Mouse (Mus musculus): ENCODE measurements around the gene Sorbs2. TPM values are rescaled to one million over a fixed set of nuclear protein-coding genes. Genes with fewer than 3 reads are reported as not detected.
A peak's percentile ranks its signal among the peaks of the same experiment; 100 is the strongest.

Sorbs2 gene
- total RNA-seq, 2 experiments from 2014 or later, result 192 to 195 TPM

GRCm38 (mm10) chr8:45584390-45585052 is 76.9 kb downstream of the Sorbs2 start:
- H3K4me3 ChIP-seq, result no peak overlapping the region
- DNase-seq (ENCODE audit: low spot score in 2 of 2), result no peak
- H3K27ac ChIP-seq, result no peak overlapping the region
- no peak for TF ChIP-seq CTCF (conservative IDR thresholded peaks at IDR 0.05)

- TF ChIP-seq CTCF (conservative IDR thresholded peaks at IDR 0.05), result no peak
- Histone ChIP-seq H3K4me3 (no peak overlapping the region), H3K27ac (no peak overlapping the region)
- DNase-seq (ENCODE audit: low spot score in 2 of 2), result no peak
These were observed 77.6 kb downstream of the Sorbs2 start for GRCm38 (mm10) chr8:45585158-45585557.

GRCm38 (mm10) chr8:45587011-45587410 is 79.4 kb downstream of the Sorbs2 start:
- peak overlapping the region; percentile 57; the same call in 1 of the 2 replicates for H3K27ac ChIP-seq
- TF ChIP-seq CTCF (conservative IDR thresholded peaks at IDR 0.05), result no peak
- DNase-seq (ENCODE audit: low spot score in 2 of 2), result peak; percentile 18 to 69

GRCm38 (mm10) chr8:45591888-45592287 is 84.3 kb downstream of the Sorbs2 start:
- no peak for TF ChIP-seq CTCF (conservative IDR thresholded peaks at IDR 0.05)
- Histone ChIP-seq H3K4me3 (no peak overlapping the region), H3K27ac (no peak overlapping the region)
- DNase-seq (ENCODE audit: low spot score in 2 of 2), result no peak

More at GRCm38 (mm10) chr8:45587011-45587410, 79.4 kb downstream of the Sorbs2 start:
- H3K4me3 ChIP-seq, result no peak overlapping the region

GRCm38 (mm10) chr8:45593711-45594110 is 86.1 kb downstream of the Sorbs2 start:
- H3K4me3 ChIP-seq, result no peak overlapping the region
- no peak for TF ChIP-seq CTCF (conservative IDR thresholded peaks at IDR 0.05)
- no peak overlapping the region for H3K27ac ChIP-seq
- no peak for DNase-seq (ENCODE audit: low spot score in 2 of 2)

- DNase-seq (ENCODE audit: low spot score in 2 of 2), result no peak
- no peak for TF ChIP-seq CTCF (conservative IDR thresholded peaks at IDR 0.05)
- Histone ChIP-seq H3K4me3 (no peak overlapping the region), H3K27ac (no peak overlapping the region)
These were observed 88.4 kb downstream of the Sorbs2 start for GRCm38 (mm10) chr8:45595983-45596382.

- no peak for DNase-seq (ENCODE audit: low spot score in 2 of 2)
- no peak overlapping the region for H3K4me3 ChIP-seq
- H3K27ac ChIP-seq, result no peak overlapping the region
- TF ChIP-seq CTCF (conservative IDR thresholded peaks at IDR 0.05), result no peak
These were observed 89.0 kb downstream of the Sorbs2 start for GRCm38 (mm10) chr8:45596591-45596990.

- H3K27ac ChIP-seq, result peak overlapping the region; percentile 57
- H3K4me3 ChIP-seq, result no peak overlapping the region
- no peak for DNase-seq (ENCODE audit: low spot score in 2 of 2)
- no peak for TF ChIP-seq CTCF (conservative IDR thresholded peaks at IDR 0.05)
These were observed 90.2 kb downstream of the Sorbs2 start for GRCm38 (mm10) chr8:45597631-45598420.

GRCm38 (mm10) chr8:45598883-45599282 is 91.3 kb downstream of the Sorbs2 start:
- no peak for TF ChIP-seq CTCF (conservative IDR thresholded peaks at IDR 0.05)
- Histone ChIP-seq H3K4me3 (no peak overlapping the region), H3K27ac (peak overlapping the region; percentile 68)
- peak; percentile 28 to 29 for DNase-seq (ENCODE audit: low spot score in 2 of 2)

GRCm38 (mm10) chr8:45602019-45602418 is 94.4 kb downstream of the Sorbs2 start:
- H3K27ac ChIP-seq, result peak overlapping the region; percentile 37; the same call in 1 of the 2 replicates
- no peak for TF ChIP-seq CTCF (conservative IDR thresholded peaks at IDR 0.05)
- no peak overlapping the region for H3K4me3 ChIP-seq
- DNase-seq (ENCODE audit: low spot score in 2 of 2), result no peak

GRCm38 (mm10) chr8:45605419-45605818 is 97.8 kb downstream of the Sorbs2 start:
- DNase-seq (ENCODE audit: low spot score in 2 of 2), result no peak
- no peak for TF ChIP-seq CTCF (conservative IDR thresholded peaks at IDR 0.05)
- no peak overlapping the region for H3K27ac ChIP-seq
- no peak overlapping the region for H3K4me3 ChIP-seq

- H3K4me3 ChIP-seq, result no peak overlapping the region
- no peak for TF ChIP-seq CTCF (conservative IDR thresholded peaks at IDR 0.05)
- no peak for DNase-seq (ENCODE audit: low spot score in 2 of 2)
- no peak overlapping the region for H3K27ac ChIP-seq
These were observed 99.4 kb downstream of the Sorbs2 start for GRCm38 (mm10) chr8:45607012-45607411.

- DNase-seq (ENCODE audit: low spot score in 2 of 2), result no peak
- H3K27ac ChIP-seq, result no peak overlapping the region
- no peak overlapping the region for H3K4me3 ChIP-seq
- no peak for TF ChIP-seq CTCF (conservative IDR thresholded peaks at IDR 0.05)
These were observed 100.8 kb downstream of the Sorbs2 start for GRCm38 (mm10) chr8:45608413-45608812.

Measured in layer of hippocampus, adult 2 months (tissue).